Mouse (Mus musculus): ENCODE measurements around the gene Lingo2. TPM values are rescaled to one million over a fixed set of nuclear protein-coding genes. Genes with fewer than 3 reads are reported as not detected.

Lingo2 gene
- 10 to 100 TPM; 44.8 to 56.5 TPM for total RNA-seq (2021)
- long read RNA-seq, experiment 1, partial matches to known transcripts = 4 of 13 reads
- long read RNA-seq, experiment 1, other reads (novel, unspliced or antisense) = 9 of 13 reads
- long read RNA-seq, experiment 2, partial matches to known transcripts = 0 of 10 reads
- long read RNA-seq, experiment 2, other reads (novel, unspliced or antisense) = 10 of 10 reads

DNA sequence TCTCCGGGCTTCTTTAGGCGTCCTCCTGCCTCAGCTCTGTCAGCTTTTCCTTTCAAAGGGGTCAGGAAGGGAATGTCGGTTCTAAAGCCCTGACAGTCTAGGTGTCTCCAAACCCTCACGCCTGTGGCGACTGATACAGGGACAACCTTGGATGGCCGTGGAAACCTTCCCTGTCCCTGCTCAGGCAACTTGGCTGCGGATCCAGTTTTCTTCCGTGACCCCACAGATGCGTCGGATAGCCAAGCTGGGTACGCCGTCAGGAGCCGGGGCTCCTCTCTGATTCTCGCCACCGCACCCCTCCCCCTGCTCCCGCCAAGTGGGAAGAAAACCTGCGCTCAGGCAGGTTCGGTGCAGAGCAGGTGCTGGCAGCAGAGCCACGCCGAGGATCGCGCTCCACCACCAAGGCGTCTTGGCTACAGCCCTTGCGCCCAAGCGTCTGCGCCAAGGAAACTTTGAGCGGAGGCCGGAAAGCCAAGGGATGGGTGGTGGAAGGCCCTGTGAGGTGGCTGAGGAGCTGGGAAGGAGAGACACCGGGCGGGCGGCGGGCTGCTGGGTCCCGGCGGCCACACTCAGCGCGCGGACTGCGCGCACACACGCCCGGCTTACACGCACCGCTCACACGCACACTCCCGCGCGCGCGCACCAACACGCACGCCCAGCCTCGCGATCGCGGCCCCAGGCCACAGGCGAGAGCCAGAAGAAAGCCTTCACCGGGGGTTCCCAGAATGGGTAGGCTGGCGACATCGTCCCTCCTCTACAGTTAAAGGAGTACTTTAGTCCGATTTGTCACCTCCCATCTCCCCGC lies at the start of gene Lingo2:
Gene Lingo2, minus strand, starts transcription at position 598 of the 805 bp plus-strand sequence.
- TF ChIP-seq CTCF (conservative IDR thresholded peaks at IDR 0.05) = no peak
- peak; percentile 23 to 52 for DNase-seq (ENCODE audit: low spot score in 2 of 2)
- Histone ChIP-seq H3K27ac (peak within 1 kb of the TSS; percentile 90), H3K4me3 (peak within 1 kb of the TSS; percentile 74)

DNA sequence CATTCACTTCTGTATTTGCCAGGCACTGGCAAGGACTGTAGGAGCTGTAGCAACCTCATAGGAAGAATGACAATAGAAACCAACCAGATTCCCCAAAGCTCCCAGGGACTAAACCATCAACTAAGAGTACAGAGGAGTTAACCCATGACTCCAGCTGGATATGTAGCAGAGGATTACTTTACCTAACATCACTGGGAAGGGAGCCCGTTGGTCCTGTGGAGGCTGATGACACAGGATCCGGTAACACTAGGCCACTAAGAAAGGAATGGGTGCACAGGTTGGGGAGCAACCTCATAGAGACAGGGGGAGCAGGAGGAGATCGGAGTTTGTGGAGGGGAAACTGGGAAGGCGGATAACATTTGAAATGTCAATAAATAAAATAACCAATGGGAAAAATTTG lies 21.8 kb upstream of the Lingo2 start:
- no peak for TF ChIP-seq CTCF (conservative IDR thresholded peaks at IDR 0.05)
- no peak overlapping the region for H3K27ac ChIP-seq
- H3K4me3 ChIP-seq = no peak overlapping the region
- DNase-seq (ENCODE audit: low spot score in 2 of 2) = no peak

DNA sequence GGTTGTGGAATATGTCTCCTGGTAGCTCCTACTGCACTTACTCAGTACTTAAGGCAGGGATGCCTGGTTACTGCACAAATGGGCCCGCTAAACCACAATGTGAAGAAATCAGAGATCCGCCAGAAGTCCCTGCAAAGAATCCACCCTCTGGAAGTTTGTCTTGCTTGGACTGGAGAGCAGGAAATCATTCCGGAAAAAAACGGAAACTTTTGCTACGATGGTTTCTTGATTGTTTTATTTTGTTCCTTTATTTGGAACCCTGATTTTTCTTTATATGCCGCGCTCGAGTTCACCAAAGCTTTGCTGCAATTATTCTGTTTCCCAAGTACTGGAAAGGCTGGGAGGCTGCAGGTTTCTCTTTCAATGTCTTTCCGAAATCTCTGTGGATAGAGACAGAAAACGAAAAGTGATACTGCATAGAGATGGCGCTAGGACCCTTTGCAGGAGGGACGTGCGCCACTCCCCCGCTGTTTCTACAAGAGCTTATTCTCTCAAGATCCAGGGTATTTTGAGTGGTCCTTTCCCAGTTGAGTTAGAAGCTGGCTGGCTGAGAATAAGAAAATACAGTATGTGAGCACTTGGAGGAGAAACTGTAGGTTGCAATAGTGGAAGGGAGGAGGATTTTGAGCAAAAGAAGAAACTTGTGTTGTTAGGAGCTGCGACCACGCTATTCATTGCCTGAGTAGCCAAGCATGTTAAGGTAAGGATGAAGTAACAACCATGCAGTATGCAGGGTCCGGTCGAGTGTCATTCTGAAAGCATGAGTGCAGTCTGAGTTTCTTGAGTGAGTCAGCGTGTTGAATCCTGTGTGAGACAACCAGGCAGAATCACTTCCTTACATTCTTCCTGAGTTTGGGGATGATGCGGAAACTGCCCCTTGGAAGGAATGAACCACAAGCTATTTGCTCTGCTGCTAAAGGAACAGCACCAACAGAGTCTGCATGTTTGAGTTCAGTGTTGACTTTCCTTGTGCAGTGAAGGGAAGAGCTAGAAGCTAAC lies 1.2 kb upstream of the Lingo2 start:
- Histone ChIP-seq H3K4me3 (peak overlapping the region; percentile 74), H3K27ac (no peak overlapping the region)
- peak; percentile 52 for TF ChIP-seq CTCF (conservative IDR thresholded peaks at IDR 0.05)
- peak in 1 of 2 experiments; percentile 19 for DNase-seq (ENCODE audit: low spot score in 2 of 2)

DNA sequence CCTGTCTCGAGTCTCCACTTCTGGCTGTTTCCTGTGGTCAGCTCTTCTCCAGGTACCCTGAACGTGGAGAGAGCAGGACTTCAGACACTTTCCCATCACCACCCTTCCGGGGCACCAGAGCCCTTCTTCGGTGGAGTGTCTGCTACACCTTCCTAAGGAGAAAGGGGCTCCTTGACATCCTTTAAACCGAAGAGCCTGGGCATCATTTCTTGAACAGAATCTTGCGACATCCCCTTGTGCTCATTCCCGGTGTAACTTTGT lies 338 bp upstream of the Lingo2 start:
- DNase-seq (ENCODE audit: low spot score in 2 of 2) = peak in 1 of 2 experiments; percentile 11
- peak overlapping the region; percentile 74 for H3K4me3 ChIP-seq

DNA sequence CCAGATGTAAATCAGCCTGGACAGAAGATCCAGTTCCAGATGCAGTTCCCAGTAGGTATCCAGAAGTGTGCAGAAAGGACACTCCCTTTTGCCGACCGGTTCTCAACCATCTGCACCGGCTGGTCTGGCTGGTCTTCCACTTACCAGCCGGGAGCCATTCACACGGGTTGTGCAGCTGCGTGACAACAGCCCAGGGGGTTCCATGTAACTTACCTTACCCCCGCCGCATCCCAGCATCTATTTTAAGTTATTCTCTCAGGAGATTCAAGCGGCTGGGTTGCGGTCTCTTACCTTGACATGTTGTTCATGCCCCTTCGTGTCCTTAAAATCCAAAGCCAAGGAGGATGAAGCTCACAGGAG lies 777 bp downstream of the Lingo2 start:
- no peak for TF ChIP-seq CTCF (conservative IDR thresholded peaks at IDR 0.05)
- peak overlapping the region; percentile 74 for H3K4me3 ChIP-seq
- DNase-seq (ENCODE audit: low spot score in 2 of 2) = peak in 1 of 2 experiments; percentile 27
- H3K27ac ChIP-seq = peak overlapping the region; percentile 90

More for the DNA sequence above, 338 bp upstream of the Lingo2 start:
- TF ChIP-seq CTCF (conservative IDR thresholded peaks at IDR 0.05) = no peak
- H3K27ac ChIP-seq = peak overlapping the region; percentile 90

DNA sequence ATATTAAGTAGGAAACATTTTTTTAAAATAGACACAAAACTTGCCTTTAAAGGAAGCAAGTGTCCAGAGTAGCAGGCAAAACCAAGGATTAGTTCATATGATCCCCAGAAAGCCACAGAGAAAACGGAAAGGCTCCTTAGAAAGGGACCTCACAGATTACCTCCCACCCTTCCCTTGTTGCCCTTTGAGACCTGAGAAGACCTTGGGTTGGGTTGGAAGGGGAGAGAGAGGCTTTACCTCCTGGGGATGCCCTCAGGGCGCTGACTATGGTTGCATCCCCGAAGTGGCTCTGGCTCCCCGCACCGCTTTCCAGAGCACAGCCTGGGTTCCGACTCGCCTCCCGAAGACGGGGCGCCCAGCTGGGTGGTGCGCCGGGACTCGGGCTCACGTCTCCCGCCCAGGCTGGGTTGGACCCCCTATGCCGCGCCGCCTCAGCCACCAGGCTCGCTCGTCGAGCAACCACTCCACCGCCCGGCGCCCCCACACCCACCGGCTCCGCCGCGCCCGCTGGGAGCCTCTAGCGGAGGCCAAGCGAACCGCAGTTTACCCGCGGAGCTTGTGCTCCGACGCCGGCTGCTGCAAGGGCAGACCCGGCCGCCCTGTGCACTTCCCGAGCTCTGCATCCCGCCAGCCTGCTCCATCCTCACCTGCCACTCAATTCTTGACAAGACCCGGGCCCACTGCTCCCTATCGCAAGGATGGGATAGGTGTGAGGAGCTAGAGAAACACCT lies 1.4 kb downstream of the Lingo2 start:
- peak overlapping the region; percentile 90 for H3K27ac ChIP-seq
- peak; percentile 92 for TF ChIP-seq CTCF (conservative IDR thresholded peaks at IDR 0.05)
- peak overlapping the region; percentile 74 for H3K4me3 ChIP-seq
- DNase-seq (ENCODE audit: low spot score in 2 of 2) = peak; percentile 70 to 82

DNA sequence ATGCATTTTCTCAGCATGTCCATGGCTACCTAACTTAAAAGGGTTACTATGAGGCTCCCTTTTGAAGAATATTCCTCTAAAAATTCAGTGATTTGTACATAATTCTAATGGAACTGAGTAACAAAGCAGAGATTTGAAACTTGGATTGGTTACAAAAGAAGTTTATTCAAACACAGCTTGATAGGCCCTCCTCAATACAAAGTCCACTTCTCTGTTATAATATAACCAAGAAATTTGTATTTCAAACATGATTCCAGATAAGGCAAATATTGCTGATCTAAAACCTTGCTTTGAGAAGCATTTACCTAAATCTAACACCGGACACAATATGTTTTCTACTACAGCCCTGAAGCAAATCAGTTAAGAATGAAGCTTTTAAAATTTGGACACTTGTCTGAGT lies 60.7 kb downstream of the Lingo2 start:
- DNase-seq (ENCODE audit: low spot score in 2 of 2) = no peak
- Histone ChIP-seq H3K4me3 (no peak overlapping the region), H3K27ac (no peak overlapping the region)
- TF ChIP-seq CTCF (conservative IDR thresholded peaks at IDR 0.05) = no peak

DNA sequence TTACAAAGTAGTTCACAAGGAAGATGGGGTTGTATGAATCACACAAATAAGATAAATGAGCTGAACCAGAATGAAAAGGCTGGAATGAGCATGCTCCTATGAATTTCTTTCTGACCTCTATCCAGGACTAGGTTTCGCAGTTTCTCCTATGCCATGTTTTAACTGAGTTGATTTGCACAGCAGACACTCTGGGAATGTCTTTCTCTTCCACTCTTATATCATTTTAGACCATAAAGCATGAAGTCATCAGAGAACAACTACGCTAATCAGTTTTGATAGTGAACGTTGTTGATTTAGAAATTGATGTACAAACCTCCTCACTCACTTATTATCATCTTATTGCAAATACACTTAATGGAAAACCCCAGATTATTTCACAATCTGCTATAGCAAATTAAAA lies 61.2 kb downstream of the Lingo2 start:
- Histone ChIP-seq H3K27ac (no peak overlapping the region), H3K4me3 (no peak overlapping the region)
- DNase-seq (ENCODE audit: low spot score in 2 of 2) = no peak
- no peak for TF ChIP-seq CTCF (conservative IDR thresholded peaks at IDR 0.05)

DNA sequence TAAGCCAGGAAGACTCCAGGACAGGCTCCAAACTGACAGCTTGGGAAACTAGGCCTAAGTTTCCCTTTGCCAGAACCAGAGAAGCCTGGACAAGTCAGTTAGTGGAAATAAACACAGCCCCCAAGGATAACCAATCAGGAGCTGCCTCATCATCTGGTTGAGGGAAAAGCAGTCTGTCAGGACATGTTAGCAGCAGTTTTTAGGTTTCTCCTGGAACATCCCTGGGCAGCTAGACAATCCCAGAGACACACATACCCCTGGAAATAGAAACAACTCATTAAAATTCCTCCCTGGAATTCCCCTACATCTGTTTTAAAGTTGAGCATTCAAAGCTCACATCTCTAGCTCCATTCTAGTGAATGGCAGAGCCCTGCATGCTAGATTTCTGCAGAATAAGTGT lies 76.8 kb downstream of the Lingo2 start:
- no peak for TF ChIP-seq CTCF (conservative IDR thresholded peaks at IDR 0.05)
- Histone ChIP-seq H3K27ac (no peak overlapping the region), H3K4me3 (no peak overlapping the region)
- peak in 1 of 2 experiments; percentile 18 for DNase-seq (ENCODE audit: low spot score in 2 of 2)

DNA sequence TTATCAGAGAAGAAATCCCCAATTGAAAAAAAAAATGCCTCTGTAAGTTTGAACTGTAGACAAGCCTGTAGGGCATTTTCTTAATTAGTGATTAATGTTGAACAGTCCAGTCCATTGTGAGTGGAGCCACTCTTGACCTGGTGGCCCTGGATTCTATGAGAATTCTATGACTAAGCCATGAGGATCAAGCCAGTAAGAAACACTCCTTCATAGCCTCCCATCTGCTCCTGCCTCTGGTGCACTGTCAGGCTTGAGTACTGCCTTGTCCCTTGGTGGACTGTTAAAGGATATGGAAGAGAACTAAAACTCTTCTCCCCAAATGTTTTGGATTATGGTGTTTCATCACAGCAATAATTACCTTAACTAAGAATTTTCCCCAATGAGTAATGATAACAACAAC lies 126.6 kb downstream of the Lingo2 start:
- DNase-seq (ENCODE audit: low spot score in 2 of 2) = no peak
- Histone ChIP-seq H3K27ac (no peak overlapping the region), H3K4me3 (no peak overlapping the region)
- TF ChIP-seq CTCF (conservative IDR thresholded peaks at IDR 0.05) = no peak

DNA sequence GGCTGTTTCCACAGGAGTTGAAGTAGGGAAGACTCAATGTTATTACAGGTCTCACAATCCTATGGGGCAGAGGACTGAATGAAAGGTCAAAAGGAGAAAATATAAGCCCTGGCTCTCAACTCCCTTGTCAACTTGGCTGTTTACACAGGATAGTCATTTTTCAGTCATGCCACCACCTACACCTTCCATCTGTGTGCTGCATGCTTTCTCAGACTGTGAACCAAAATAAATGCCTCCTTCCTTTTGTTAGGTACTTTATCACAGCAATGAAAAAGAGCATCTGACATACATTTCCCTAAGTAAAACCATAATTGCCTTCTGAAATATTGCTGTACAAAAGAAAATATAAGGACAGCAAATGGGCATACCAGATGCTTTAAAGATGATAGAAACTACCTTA lies 129.6 kb downstream of the Lingo2 start:
- DNase-seq (ENCODE audit: low spot score in 2 of 2) = no peak
- H3K4me3 ChIP-seq = no peak overlapping the region
- TF ChIP-seq CTCF (conservative IDR thresholded peaks at IDR 0.05) = no peak
- no peak overlapping the region for H3K27ac ChIP-seq

DNA sequence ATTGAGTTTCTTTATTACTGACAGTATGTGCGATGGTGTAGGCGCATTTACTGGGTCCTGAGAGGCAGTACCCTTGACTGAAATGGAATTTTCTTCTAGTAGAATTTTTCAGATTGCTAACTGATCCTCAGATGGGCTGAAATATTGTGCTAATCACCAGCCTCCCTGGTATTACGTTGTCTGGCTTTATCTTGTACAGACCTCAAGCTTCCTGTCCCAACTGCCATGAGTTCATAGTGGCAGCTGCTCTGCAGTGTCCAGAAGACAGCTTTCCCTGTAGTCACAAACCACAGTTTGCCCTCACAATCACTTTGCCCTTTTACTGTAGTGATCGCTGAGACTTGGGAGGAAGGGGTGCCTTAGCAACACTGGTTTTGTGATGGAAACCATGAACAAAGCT lies 176.5 kb downstream of the Lingo2 start:
- H3K4me3 ChIP-seq = no peak overlapping the region
- no peak for TF ChIP-seq CTCF (conservative IDR thresholded peaks at IDR 0.05)
- H3K27ac ChIP-seq = no peak overlapping the region
- DNase-seq (ENCODE audit: low spot score in 2 of 2) = no peak
